Mouse (Mus musculus) limb, embryonic 14.5 days (tissue): ENCODE measurements around the gene Cox6b1. TPM values are rescaled to one million over a fixed set of nuclear protein-coding genes. Genes with fewer than 3 reads are reported as not detected.

Experiments
- ATAC-seq: fragments of 200-750 bp; cut with Nextera tagmentation; 2 replicates; pipeline ENCODE4 v1.8.0; 2017; ENCODE audit warnings: low read depth, moderate number of reproducible peaks, moderate TSS enrichment; ENCODE audit not compliant: low FRiP score
- DNase-seq: peaks from one replicate; pipeline ENCODE4 v3.0.0-alpha.2; 2015; ENCODE audit warnings: low spot score
- H3K27ac ChIP-seq: fragments of 300-500 bp; sonication (generic); replicated peaks from 2 replicates; pipeline ENCODE4 v1.5.1; 2014; ENCODE audit warnings: low read depth, mild to moderate bottlenecking, low read length, moderate library complexity, mixed read lengths
- H3K27me3 ChIP-seq: fragments of 300-500 bp; sonication (generic); 2 replicates; pipeline ENCODE4 v1.6.1; 2014; ENCODE audit warnings: low read length, mixed read lengths; ENCODE audit not compliant: control insufficient read depth, insufficient read depth
- H3K36me3 ChIP-seq: fragments of 300-500 bp; sonication (generic); 2 replicates; pipeline ENCODE4 v1.6.1; 2014; ENCODE audit warnings: mild to moderate bottlenecking, low read length, moderate library complexity, mixed read lengths; ENCODE audit not compliant: control insufficient read depth, insufficient read depth
- H3K4me1 ChIP-seq: fragments of 300-500 bp; sonication (generic); 2 replicates; pipeline ENCODE4 v1.6.1; 2014; ENCODE audit warnings: antibody characterized with exemption, low read length, mixed read lengths; ENCODE audit not compliant: control insufficient read depth, insufficient read depth
- H3K4me2 ChIP-seq: fragments of 300-500 bp; sonication (generic); replicated peaks from 2 replicates; pipeline ENCODE4 v1.6.1; 2014; ENCODE audit warnings: low read depth, mild to moderate bottlenecking, low read length, moderate library complexity; ENCODE audit not compliant: severe bottlenecking
- H3K4me3 ChIP-seq: fragments of 300-500 bp; sonication (generic); replicated peaks from 2 replicates; pipeline ENCODE4 v1.5.1; 2014; ENCODE audit warnings: low read length
- H3K9ac ChIP-seq: fragments of 300-500 bp; sonication (generic); 2 replicates; pipeline ENCODE4 v1.6.1; 2014; ENCODE audit warnings: mild to moderate bottlenecking, low read depth, low read length, moderate library complexity; ENCODE audit not compliant: severe bottlenecking
- H3K9me3 ChIP-seq: fragments of 300-500 bp; sonication (generic); 2 replicates; pipeline ENCODE4 v1.6.1; 2016; ENCODE audit warnings: low read length; ENCODE audit not compliant: control insufficient read depth
- POLR2A ChIP-seq: fragments of 200-500 bp; IDR thresholded peaks from 2 replicates; pipeline ENCODE4 v1.8.0; 2012; ENCODE audit warnings: inconsistent platforms, mild to moderate bottlenecking, moderate library complexity, borderline replicate concordance; ENCODE audit not compliant: insufficient read depth, insufficient read length; ENCODE audit errors: extremely low read depth
- whole genome bisulfite sequencing: fragments of 180-500 bp; shearing (Covaris S2); extraction: QIAGEN DNeasy Blood & Tissue Kit; methylation state at CpG from one replicate; pipeline ENCODE4 v1.1.7; 2014; 5-methylcytosine and 5-hydroxymethylcytosine counted together
- polyA plus RNA-seq, 2 experiments: library from polyadenylated mRNA; depleted of rRNA in 1 of 2; stranded (reverse) in 1 of 2; unstranded in 1 of 2; fragments of >200 nt; fragmentation: Nextera tagmentation in 1 of 2; extraction: Ambion mirVana in 1 of 2; gene quantifications; 2 replicates each; pipeline versions ENCODE4 v1.2.1 to v1.2.3; 2012 to 2014

Cox6b1 gene
- polyA plus RNA-seq, 2 experiments: 677 to 875 TPM

DNA sequence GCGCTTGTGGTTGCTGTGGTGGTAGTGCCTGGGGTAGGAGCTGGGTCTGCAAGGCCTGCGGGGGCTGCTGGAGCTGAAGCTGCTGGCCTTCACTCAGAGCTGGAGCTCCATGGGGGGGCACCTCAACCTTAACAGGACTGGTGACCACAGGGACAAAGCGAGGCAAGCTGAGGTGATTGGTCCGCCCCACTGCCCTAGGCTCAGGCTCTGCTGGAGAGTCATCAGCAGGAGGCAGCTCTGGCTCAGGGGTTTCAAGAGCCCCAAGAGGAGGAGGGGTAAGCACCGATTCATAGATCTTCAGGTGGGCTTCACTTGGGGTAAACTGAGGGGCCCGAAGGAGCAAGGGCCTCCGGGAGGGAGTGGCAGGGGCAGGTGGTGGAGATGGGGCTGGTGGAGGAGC is 40.8 kb downstream of the Cox6b1 start:
- ATAC-seq: no peak
- Histone ChIP-seq H3K27me3 (no peaks in the 10 kb centered on the region), H3K4me1 (peaks cover 14% of the 10 kb centered on the region), H3K9ac (no peak overlapping the region), H3K9me3 (no peaks in the 10 kb centered on the region), H3K36me3 (peaks cover 66% of the 10 kb centered on the region), H3K27ac (no peak overlapping the region), H3K4me3 (no peak overlapping the region), H3K4me2 (no peak overlapping the region)
- DNase-seq: no peak
- 95% methylated on average over 7 of the region's 7 CpGs for WGBS
- TF ChIP-seq POLR2A: no peak

DNA sequence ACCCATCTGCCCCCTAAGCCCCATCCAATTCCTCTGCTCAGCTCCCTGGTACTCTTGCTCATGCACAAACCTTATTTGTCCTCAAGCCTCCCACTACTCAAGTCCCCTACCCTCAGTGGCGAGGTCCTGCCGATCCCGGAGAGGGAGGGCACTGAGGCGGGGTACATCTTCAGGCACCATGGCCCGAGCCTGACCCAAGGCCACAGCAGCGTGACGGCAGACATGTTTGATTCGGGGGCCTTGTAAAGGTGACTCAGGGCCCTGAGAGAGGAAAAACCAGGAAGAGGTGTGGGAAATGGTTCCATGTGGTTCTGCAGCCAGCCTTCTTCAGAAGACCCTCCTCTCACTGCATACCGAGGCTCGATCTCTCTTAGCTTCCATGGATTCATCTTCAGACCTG is 41.6 kb downstream of the Cox6b1 start:
- peaks cover 74% of the 10 kb centered on the region for H3K36me3 ChIP-seq
- H3K27ac ChIP-seq: no peak overlapping the region
- ATAC-seq (no peak), DNase-seq (no peak)
- no peak overlapping the region for H3K9ac ChIP-seq
- 97% methylated on average over 10 of the region's 10 CpGs for WGBS
- no peaks in the 10 kb centered on the region for H3K27me3 ChIP-seq
- H3K9me3 ChIP-seq: no peaks in the 10 kb centered on the region
- peaks cover 11% of the 10 kb centered on the region for H3K4me1 ChIP-seq
- H3K4me2 ChIP-seq: no peak overlapping the region
- no peak for TF ChIP-seq POLR2A
- no peak overlapping the region for H3K4me3 ChIP-seq

DNA sequence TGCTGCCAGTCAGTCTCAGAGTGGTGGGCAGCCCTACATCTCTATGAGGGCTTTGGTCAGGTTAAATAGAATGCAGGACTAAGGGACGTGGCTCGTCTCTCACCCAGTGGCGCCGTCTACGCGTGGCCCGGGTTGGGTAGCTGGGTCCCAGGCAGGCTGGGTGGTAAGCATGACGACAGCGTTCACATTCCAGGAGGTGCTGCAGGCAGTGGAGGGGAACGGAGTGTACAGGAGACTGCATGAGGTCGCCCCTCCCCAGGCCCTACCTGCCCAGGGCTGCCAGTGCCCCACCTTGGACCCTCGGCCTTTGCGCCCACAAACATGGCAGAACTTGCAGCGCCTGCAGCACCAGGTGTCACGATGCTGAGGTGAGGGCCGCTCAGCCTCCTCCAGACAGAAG is 44.4 kb downstream of the Cox6b1 start:
- Histone ChIP-seq H3K9me3 (no peaks in the 10 kb centered on the region), H3K4me1 (0 out of 2 replicates have a peak, but pooled peaks cover under 1% of the 10 kb centered on the region), H3K9ac (no peak overlapping the region), H3K27ac (no peak overlapping the region), H3K27me3 (no peaks in the 10 kb centered on the region), H3K36me3 (peaks cover 100% of the 10 kb centered on the region), H3K4me3 (no peak overlapping the region), H3K4me2 (no peak overlapping the region)
- WGBS: 95% methylated on average over 16 of the region's 16 CpGs
- TF ChIP-seq POLR2A: no peak
- DNase-seq (no peak), ATAC-seq (no peak)

DNA sequence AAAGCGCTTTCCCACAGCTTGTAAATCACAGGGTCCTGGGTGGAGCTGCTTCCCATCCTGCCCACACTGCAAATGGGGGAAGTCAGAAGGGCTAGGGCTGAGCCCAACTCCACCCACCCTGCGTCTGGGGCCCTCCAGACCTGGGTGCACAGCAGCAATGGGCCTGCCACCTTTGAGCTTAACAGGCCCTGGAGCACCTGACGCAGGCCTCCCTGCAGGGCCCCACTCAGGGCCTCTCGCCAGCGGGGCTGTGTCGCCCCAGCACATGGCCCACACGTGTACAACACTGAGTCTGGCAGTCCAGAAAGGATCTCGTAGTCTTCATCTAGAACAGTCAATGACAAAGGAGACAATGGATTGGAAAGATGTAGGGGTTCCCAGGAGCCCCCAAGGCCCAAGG is 46.0 kb downstream of the Cox6b1 start:
- Histone ChIP-seq H3K4me3 (no peak overlapping the region), H3K4me2 (no peak overlapping the region), H3K27me3 (no peaks in the 10 kb centered on the region), H3K9me3 (no peaks in the 10 kb centered on the region), H3K9ac (no peak overlapping the region), H3K36me3 (peaks cover 100% of the 10 kb centered on the region), H3K4me1 (no peaks in the 10 kb centered on the region), H3K27ac (no peak overlapping the region)
- ATAC-seq (no peak), DNase-seq (no peak)
- WGBS: 92% methylated on average over 8 of the region's 8 CpGs
- no peak for TF ChIP-seq POLR2A

DNA sequence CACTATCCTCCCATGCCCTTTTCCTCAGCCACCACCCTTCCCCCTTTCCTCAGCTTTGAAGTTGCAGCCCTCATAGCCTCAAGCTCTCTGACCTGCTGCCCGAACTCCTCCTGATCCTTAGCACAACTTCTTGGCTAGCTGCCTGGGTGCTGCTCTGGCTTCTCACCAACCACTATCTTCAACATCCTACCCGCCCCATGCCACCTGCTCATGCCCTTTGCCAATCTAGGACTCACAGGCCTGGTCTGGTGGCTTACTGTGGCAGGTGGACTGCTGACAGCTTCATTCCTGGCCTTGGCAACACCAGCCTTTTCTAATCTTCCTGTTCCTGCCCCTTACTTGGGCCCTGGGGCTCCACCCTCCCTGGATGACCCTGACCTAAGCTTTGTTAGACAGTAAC is 53.0 kb downstream of the Cox6b1 start:
- DNase-seq (no peak), ATAC-seq (no peak)

DNA sequence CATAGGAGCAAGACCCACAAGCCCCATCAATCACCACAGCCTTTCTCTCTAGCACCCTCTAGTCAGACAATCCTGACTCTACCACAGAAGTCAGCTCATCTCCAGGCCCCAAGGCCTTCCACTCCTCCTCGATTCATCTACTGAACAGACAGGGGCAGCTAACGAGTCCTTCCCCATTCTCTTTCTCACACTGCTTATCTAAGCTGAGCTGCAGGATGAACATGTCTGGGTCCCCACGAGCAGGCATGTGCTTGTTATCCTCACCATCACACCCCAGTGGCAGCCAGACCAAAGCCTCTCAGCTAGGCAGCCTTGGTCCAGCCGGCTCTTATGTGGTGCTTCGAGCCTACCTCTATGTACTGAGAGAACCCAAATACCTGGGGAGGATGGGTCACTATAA is 53.6 kb downstream of the Cox6b1 start:
- H3K27me3 ChIP-seq: no peaks in the 10 kb centered on the region
- TF ChIP-seq POLR2A: no peak
- ATAC-seq (no peak), DNase-seq (no peak)
- H3K4me1 ChIP-seq: no peaks in the 10 kb centered on the region
- 90% methylated on average over 5 of the region's 5 CpGs for WGBS
- H3K4me3 ChIP-seq: no peak overlapping the region
- H3K4me2 ChIP-seq: no peak overlapping the region
- H3K27ac ChIP-seq: no peak overlapping the region
- H3K36me3 ChIP-seq: peaks cover 95% of the 10 kb centered on the region
- no peaks in the 10 kb centered on the region for H3K9me3 ChIP-seq
- no peak overlapping the region for H3K9ac ChIP-seq

More for the DNA sequence above, 53.0 kb downstream of the Cox6b1 start:
- no peak overlapping the region for H3K9ac ChIP-seq
- no peaks in the 10 kb centered on the region for H3K27me3 ChIP-seq
- H3K4me2 ChIP-seq: no peak overlapping the region
- no peaks in the 10 kb centered on the region for H3K9me3 ChIP-seq
- peaks cover 98% of the 10 kb centered on the region for H3K36me3 ChIP-seq
- H3K4me3 ChIP-seq: no peak overlapping the region
- 83% methylated on average over 2 of the region's 2 CpGs for WGBS
- no peak for TF ChIP-seq POLR2A
- H3K27ac ChIP-seq: no peak overlapping the region
- H3K4me1 ChIP-seq: no peaks in the 10 kb centered on the region
